Mouse (Mus musculus) erythroblast, embryonic 14.5 days (primary cell): ENCODE data around the gene Nr1h4. TPM values are rescaled to one million over a fixed set of nuclear protein-coding genes. Genes with fewer than 3 reads are reported as not detected.

Source experiments
- H3K27me3 ChIP-seq: 2 replicates; pipeline ENCODE4 v1.6.1; 2012; ENCODE audit warnings: inconsistent platforms; ENCODE audit not compliant: control insufficient read depth
- H3K36me3 ChIP-seq: 2 replicates; pipeline ENCODE4 v1.6.1; 2012; ENCODE audit warnings: mild to moderate bottlenecking, inconsistent platforms; ENCODE audit not compliant: control insufficient read depth
- H3K4me1 ChIP-seq: 2 replicates; pipeline ENCODE4 v1.6.1; 2012; ENCODE audit warnings: inconsistent platforms; ENCODE audit not compliant: control insufficient read depth
- H3K4me3 ChIP-seq: replicated peaks from 2 replicates; pipeline ENCODE3; 2012; ENCODE audit warnings: moderate library complexity, mild to moderate bottlenecking, inconsistent platforms
- H3K9me3 ChIP-seq: 2 replicates; pipeline ENCODE4 v1.6.1; 2012; ENCODE audit warnings: low read length, inconsistent platforms, mixed read lengths; ENCODE audit not compliant: control insufficient read depth
- GATA1 ChIP-seq: IDR thresholded peaks from 2 replicates; pipeline ENCODE4 v1.6.1; 2012; ENCODE audit warnings: low read length, inconsistent platforms, mixed read lengths
- TAL1 ChIP-seq: IDR thresholded peaks from 3 replicates; pipeline ENCODE4 v1.6.1; 2012; ENCODE audit warnings: low read length, inconsistent platforms, mixed read lengths
- polyA plus RNA-seq: library from polyadenylated mRNA; stranded (reverse); fragments of >175 nt; gene quantifications from 2 replicates; pipeline ENCODE4 v1.2.3, GENCODE M21; 2012

Gene Nr1h4
- polyA plus RNA-seq, 1 experiment, result not detected

- TF ChIP-seq TAL1 (no peak), GATA1 (no peak)
- H3K4me3 ChIP-seq, result no peak overlapping the region
- H3K36me3 ChIP-seq, result peaks cover 90% of the 10 kb centered on the region
- peaks cover 7% of the 10 kb centered on the region; the same call in 1 of the 2 replicates for H3K4me1 ChIP-seq
- no peaks in the 10 kb centered on the region for H3K9me3 ChIP-seq
- no peaks in the 10 kb centered on the region for H3K27me3 ChIP-seq
Observed at GRCm38 (mm10) chr10:89432743-89433142, 100.6 kb downstream of the Nr1h4 start.

DNA sequence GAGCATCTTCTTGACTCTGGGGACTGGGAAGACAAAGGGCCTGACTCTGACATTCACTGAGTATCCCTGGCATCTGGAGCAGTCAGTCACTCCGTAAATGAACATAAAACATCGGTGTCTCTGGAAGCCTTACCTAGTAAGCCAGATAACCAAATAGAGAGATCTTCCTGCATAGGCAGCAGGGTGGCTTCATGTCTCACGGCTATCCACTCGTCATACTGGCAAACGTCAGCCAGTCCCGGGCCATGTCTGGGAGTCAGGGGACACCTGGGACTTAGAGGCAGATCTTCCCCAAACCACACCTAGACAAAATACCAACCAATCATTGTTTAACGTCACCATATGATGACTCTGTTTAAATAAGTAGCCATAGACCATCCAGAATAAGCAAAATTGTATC is 102.6 kb downstream of the Nr1h4 start:
- Histone ChIP-seq H3K27me3 (no peaks in the 10 kb centered on the region), H3K9me3 (no peaks in the 10 kb centered on the region), H3K36me3 (peaks cover 91% of the 10 kb centered on the region), H3K4me3 (no peak overlapping the region), H3K4me1 (peaks cover 7% of the 10 kb centered on the region; the same call in 1 of the 2 replicates)
- TF ChIP-seq TAL1 (no peak), GATA1 (no peak)

- peaks cover 87% of the 10 kb centered on the region for H3K36me3 ChIP-seq
- TF ChIP-seq GATA1 (no peak), TAL1 (no peak)
Observed at GRCm38 (mm10) chr10:89424800-89425393, 108.5 kb downstream of the Nr1h4 start.

GRCm38 (mm10) chr10:89424217-89424616 is 109.2 kb downstream of the Nr1h4 start:
- Histone ChIP-seq H3K4me1 (peaks cover 30% of the 10 kb centered on the region), H3K9me3 (no peaks in the 10 kb centered on the region), H3K36me3 (peaks cover 83% of the 10 kb centered on the region), H3K27me3 (no peaks in the 10 kb centered on the region), H3K4me3 (no peak overlapping the region)
- no peak for TF ChIP-seq GATA1
- no peak for TF ChIP-seq TAL1

More at GRCm38 (mm10) chr10:89424800-89425393, 108.5 kb downstream of the Nr1h4 start:
- Histone ChIP-seq H3K4me3 (no peak overlapping the region), H3K27me3 (no peaks in the 10 kb centered on the region), H3K9me3 (no peaks in the 10 kb centered on the region), H3K4me1 (peaks cover 30% of the 10 kb centered on the region)

- no peaks in the 10 kb centered on the region for H3K27me3 ChIP-seq
- peaks cover 30% of the 10 kb centered on the region for H3K4me1 ChIP-seq
- H3K9me3 ChIP-seq, result no peaks in the 10 kb centered on the region
- peaks cover 82% of the 10 kb centered on the region for H3K36me3 ChIP-seq
- H3K4me3 ChIP-seq, result peak overlapping the region; percentile 53
- TF ChIP-seq GATA1 (no peak), TAL1 (no peak)
Observed at GRCm38 (mm10) chr10:89423164-89423778, 110.1 kb downstream of the Nr1h4 start.

DNA sequence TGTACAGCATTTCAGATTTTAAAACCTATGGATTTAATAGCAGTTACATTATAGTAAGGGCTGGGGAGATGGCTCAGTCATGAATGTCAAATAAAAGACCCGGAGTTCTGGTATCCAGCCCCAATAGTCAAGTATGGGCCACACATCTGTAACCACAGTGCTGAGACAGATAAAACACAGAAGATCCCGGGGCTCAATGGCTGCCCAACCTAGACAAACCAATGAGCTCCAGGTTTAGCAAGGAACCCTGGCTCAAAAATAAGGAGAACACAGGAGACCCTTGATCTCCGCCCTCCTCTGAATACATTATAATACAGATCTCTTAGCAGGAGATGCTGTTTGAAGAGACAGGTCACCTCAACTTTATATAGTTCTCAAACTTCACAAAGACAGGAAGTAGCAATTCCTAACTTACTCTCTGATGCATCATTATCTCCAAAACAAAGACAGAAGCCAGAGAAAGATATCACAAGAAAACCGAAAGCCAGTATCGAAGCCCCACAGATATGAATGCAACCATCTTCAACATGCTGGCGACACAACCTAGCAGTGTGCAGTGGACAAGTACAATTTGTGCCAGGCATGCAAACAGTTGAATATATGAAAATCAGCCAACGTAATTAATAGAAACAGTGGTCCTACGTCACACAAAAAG is 110.8 kb downstream of the Nr1h4 start:
- TF ChIP-seq GATA1 (no peak), TAL1 (no peak)
- Histone ChIP-seq H3K27me3 (no peaks in the 10 kb centered on the region), H3K4me1 (peaks cover 30% of the 10 kb centered on the region), H3K36me3 (peaks cover 81% of the 10 kb centered on the region), H3K4me3 (peak overlapping the region; percentile 53), H3K9me3 (no peaks in the 10 kb centered on the region)

DNA sequence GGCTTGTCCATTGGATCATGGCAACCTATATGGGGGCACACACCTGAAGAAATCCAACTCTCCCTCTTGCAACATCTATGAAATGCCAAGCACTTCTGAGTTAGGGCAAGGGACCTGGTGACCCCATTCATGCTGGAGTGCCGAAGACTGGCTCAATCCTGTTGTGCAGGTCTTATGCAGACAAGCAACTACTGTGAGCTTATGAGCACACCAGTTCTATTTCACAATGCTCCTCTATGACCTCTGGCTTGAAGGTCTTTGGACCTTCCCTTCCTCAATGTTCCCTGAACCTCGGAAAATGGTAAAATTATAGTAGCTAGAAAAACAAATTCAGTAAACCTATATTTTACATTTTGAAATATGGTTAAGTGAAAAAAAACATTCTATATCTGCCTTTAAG is 115.4 kb downstream of the Nr1h4 start:
- TF ChIP-seq TAL1, result no peak
- TF ChIP-seq GATA1, result no peak
- no peaks in the 10 kb centered on the region for H3K27me3 ChIP-seq
- H3K4me1 ChIP-seq, result peaks cover 15% of the 10 kb centered on the region
- H3K4me3 ChIP-seq, result no peak overlapping the region
- H3K9me3 ChIP-seq, result no peaks in the 10 kb centered on the region
- peaks cover 88% of the 10 kb centered on the region for H3K36me3 ChIP-seq

DNA sequence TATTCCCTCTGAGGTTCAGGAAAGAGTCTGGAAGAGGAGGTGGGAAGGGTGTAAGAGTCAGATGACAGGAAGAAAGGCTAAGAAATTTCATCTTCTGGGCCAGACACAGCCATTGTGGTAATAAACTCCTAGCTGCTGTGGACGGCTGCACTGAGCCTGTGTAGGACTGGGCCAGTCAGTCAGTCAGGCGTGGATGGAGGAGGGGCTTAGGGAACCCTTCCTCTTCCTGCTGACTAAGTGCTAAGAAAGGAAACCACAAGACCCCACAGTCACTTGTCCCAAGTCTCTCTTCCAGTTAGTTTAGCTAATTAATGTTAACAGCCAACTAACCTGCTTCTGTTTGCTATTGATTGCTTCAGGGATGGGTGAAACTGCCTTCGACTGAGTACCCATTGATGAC is 117.9 kb downstream of the Nr1h4 start:
- Histone ChIP-seq H3K4me1 (no peaks in the 10 kb centered on the region), H3K27me3 (no peaks in the 10 kb centered on the region), H3K4me3 (no peak overlapping the region), H3K9me3 (no peaks in the 10 kb centered on the region), H3K36me3 (peaks cover 86% of the 10 kb centered on the region)
- TF ChIP-seq TAL1 (no peak), GATA1 (no peak)

DNA sequence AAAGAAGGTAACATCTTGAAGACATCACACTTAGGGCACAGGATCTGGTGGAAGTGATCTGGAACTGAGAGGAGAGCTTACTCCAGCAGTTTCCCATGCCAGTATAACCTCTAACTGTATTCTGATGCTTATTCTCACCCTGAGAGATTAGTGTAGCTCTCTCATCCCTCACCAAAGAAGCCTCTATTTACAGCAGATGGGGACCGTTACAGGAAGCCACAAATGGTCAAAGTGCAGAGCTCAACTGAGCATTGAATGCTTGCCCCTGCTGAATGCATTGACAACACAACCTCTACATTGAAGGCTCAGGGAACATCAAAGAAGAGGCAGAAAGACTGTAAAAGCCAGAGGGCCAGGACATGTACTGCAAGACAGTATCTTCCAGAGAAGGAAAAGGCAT is 125.8 kb downstream of the Nr1h4 start:
- TF ChIP-seq TAL1, result no peak
- TF ChIP-seq GATA1, result no peak
- H3K27me3 ChIP-seq, result no peaks in the 10 kb centered on the region
- peaks cover 19% of the 10 kb centered on the region for H3K36me3 ChIP-seq
- no peaks in the 10 kb centered on the region for H3K4me1 ChIP-seq
- H3K4me3 ChIP-seq, result no peak overlapping the region
- no peaks in the 10 kb centered on the region for H3K9me3 ChIP-seq
